Mouse (Mus musculus) liver, adult 2 months (tissue): Measurements from ENCODE around the gene Arhgef28.

Experiments used
- CTCF ChIP-seq: fragments of 200-500 bp; IDR thresholded peaks from 2 replicates; pipeline ENCODE4 v1.5.1; 2011; ENCODE audit warnings: low read depth, low read length, control low read depth
- POLR2A ChIP-seq: fragments of 200-500 bp; IDR thresholded peaks from 2 replicates; pipeline ENCODE4 v1.6.1; 2011; ENCODE audit warnings: low read length, control low read depth; ENCODE audit not compliant: insufficient read depth; ENCODE audit errors: extremely low read depth

DNA sequence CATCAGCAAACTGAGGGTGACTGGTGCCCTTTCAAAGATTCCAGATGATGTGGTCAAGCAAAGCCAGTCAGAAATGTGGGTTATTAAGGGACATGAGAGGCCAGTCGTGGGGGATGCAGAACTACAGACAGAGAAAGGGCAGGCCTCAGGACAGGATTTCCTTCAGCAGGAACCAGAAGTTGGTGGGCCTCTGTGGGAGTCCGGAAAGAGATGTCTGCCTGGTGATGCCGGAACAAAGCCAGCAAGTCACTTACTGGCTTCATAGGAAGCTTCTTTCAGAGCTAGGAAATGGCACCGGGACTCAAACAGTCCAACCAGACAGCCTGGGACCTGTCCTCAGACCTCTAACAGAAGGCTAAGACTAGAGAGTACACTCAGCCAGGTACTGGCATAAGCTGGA lies 67.5 kb downstream of the Arhgef28 start:
- TF ChIP-seq POLR2A (no peak), CTCF (no peak)
